Mouse (Mus musculus) CH12F3 (cell line): ENCODE results near the gene St8sia2.

Experiments used
- in situ Hi-C: fragments of 300-500 bp; cut with MboI; formaldehyde crosslinking; loops from 2 replicates; pipeline ENCODE4 v1.14.3; 2020; ENCODE audit warnings: low sequenced_read_pairs

Gene St8sia2

GRCm38 (mm10) chr7:74013601-74014175 lies at the start of gene St8sia2:
St8sia2 (minus strand) TSS chr7:74013690.
- in situ Hi-C loops, result no loop called here

- in situ Hi-C loops, result no loop called here
Measured at GRCm38 (mm10) chr7:74061076-74061475, 47.6 kb upstream of the St8sia2 start.

GRCm38 (mm10) chr7:74060306-74060946 lies 46.9 kb upstream of the St8sia2 start:
- in situ Hi-C loops, result no loop called here

GRCm38 (mm10) chr7:74059684-74060083 lies 46.2 kb upstream of the St8sia2 start:
- in situ Hi-C loops, result no loop called here

GRCm38 (mm10) chr7:74055753-74056152 lies 42.3 kb upstream of the St8sia2 start:
- in situ Hi-C loops, result no loop called here

- in situ Hi-C loops, result no loop called here
Measured at GRCm38 (mm10) chr7:74047591-74047990, 34.1 kb upstream of the St8sia2 start.

- in situ Hi-C loops, result no loop called here
Measured at GRCm38 (mm10) chr7:74045166-74045957, 31.9 kb upstream of the St8sia2 start.

GRCm38 (mm10) chr7:74043562-74044138 lies 30.2 kb upstream of the St8sia2 start:
- in situ Hi-C loops, result no loop called here

GRCm38 (mm10) chr7:74025007-74025406 lies 11.5 kb upstream of the St8sia2 start:
- in situ Hi-C loops, result no loop called here

- in situ Hi-C loops, result no loop called here
Measured at GRCm38 (mm10) chr7:74024171-74024570, 10.7 kb upstream of the St8sia2 start.

- in situ Hi-C loops, result no loop called here
Measured at GRCm38 (mm10) chr7:74022571-74022970, 9.1 kb upstream of the St8sia2 start.

GRCm38 (mm10) chr7:74021771-74022170 lies 8.3 kb upstream of the St8sia2 start:
- in situ Hi-C loops, result no loop called here

- in situ Hi-C loops, result no loop called here
Measured at GRCm38 (mm10) chr7:74016613-74017012, 3.1 kb upstream of the St8sia2 start.

GRCm38 (mm10) chr7:74012858-74013600 lies 461 bp downstream of the St8sia2 start:
- in situ Hi-C loops, result no loop called here

GRCm38 (mm10) chr7:74011976-74012857 lies 1.3 kb downstream of the St8sia2 start:
- in situ Hi-C loops, result no loop called here

GRCm38 (mm10) chr7:74008946-74009542 lies 4.4 kb downstream of the St8sia2 start:
- in situ Hi-C loops, result no loop called here

GRCm38 (mm10) chr7:74006775-74007371 lies 6.6 kb downstream of the St8sia2 start:
- in situ Hi-C loops, result no loop called here

GRCm38 (mm10) chr7:74006364-74006763 lies 7.1 kb downstream of the St8sia2 start:
- in situ Hi-C loops, result no loop called here
